Mouse (Mus musculus): ENCODE results near the gene Fam83c. TPM values are rescaled to one million over a fixed set of nuclear protein-coding genes. Genes with fewer than 3 reads are reported as not detected.
A peak's percentile ranks its signal among the peaks of the same experiment; 100 is the strongest.

Fam83c gene
- total and polyA plus RNA-seq, 2 experiments = not detected

- H3K4me3 ChIP-seq (ENCODE audit: insufficient read depth, low read depth, low read length) = no peak overlapping the region
- no peaks in the 10 kb centered on the region for H3K4me1 ChIP-seq (ENCODE audit: control insufficient read depth, insufficient read depth, low read length)
- no peak overlapping the region for H3K27ac ChIP-seq (replicated peaks; ENCODE audit: insufficient read depth, low read depth, low read length)
- H3K27me3 ChIP-seq (ENCODE audit: control insufficient read depth, insufficient read depth, low read length) = no peaks in the 10 kb centered on the region
- no peaks in the 10 kb centered on the region for H3K36me3 ChIP-seq (ENCODE audit: control insufficient read depth, insufficient read depth, low read length)
- peak; percentile 28 for DNase-seq (ENCODE audit: extremely low read depth, low read depth, low spot score)
- 44% methylated on average over 16 of the region's 16 CpGs for WGBS
- H3K79me2 ChIP-seq (ENCODE audit: control insufficient read depth, insufficient read depth, low read length) = no peaks in the 10 kb centered on the region
- H3K9ac ChIP-seq (ENCODE audit: low read depth, low read length) = no peak overlapping the region
- TF ChIP-seq CTCF (IDR thresholded peaks at IDR 0.05; ENCODE audit: low read depth, low read length) = peak; percentile 95
- TF ChIP-seq POLR2A (IDR thresholded peaks at IDR 0.05; ENCODE audit: extremely low read depth, insufficient read depth, low read length) = no peak
Observed at GRCm38 (mm10) chr2:155811821-155812396, 22.7 kb downstream of the Fam83c start.

- Histone ChIP-seq H3K4me3 (ENCODE audit: insufficient read depth, low read depth, low read length) (no peak overlapping the region), H3K9ac (ENCODE audit: low read depth, low read length) (no peak overlapping the region), H3K4me1 (ENCODE audit: control insufficient read depth, insufficient read depth, low read length) (no peaks in the 10 kb centered on the region), H3K27ac (replicated peaks; ENCODE audit: insufficient read depth, low read depth, low read length) (no peak overlapping the region), H3K36me3 (ENCODE audit: control insufficient read depth, insufficient read depth, low read length) (no peaks in the 10 kb centered on the region), H3K79me2 (ENCODE audit: control insufficient read depth, insufficient read depth, low read length) (no peaks in the 10 kb centered on the region), H3K27me3 (ENCODE audit: control insufficient read depth, insufficient read depth, low read length) (no peaks in the 10 kb centered on the region)
- DNase-seq (ENCODE audit: extremely low read depth, low read depth, low spot score) = peak; percentile 65
- 29% methylated on average over 4 of the region's 4 CpGs for WGBS
- TF ChIP-seq CTCF (IDR thresholded peaks at IDR 0.05; ENCODE audit: low read depth, low read length) (no peak), POLR2A (IDR thresholded peaks at IDR 0.05; ENCODE audit: extremely low read depth, insufficient read depth, low read length) (no peak)
Observed at GRCm38 (mm10) chr2:155809620-155810019, 25.0 kb downstream of the Fam83c start.

GRCm38 (mm10) chr2:155807408-155807807, 27.2 kb downstream of the Fam83c start:
- Histone ChIP-seq H3K27ac (replicated peaks; ENCODE audit: insufficient read depth, low read depth, low read length) (no peak overlapping the region), H3K9ac (ENCODE audit: low read depth, low read length) (no peak overlapping the region), H3K36me3 (ENCODE audit: control insufficient read depth, insufficient read depth, low read length) (no peaks in the 10 kb centered on the region), H3K4me1 (ENCODE audit: control insufficient read depth, insufficient read depth, low read length) (no peaks in the 10 kb centered on the region), H3K27me3 (ENCODE audit: control insufficient read depth, insufficient read depth, low read length) (no peaks in the 10 kb centered on the region), H3K79me2 (ENCODE audit: control insufficient read depth, insufficient read depth, low read length) (no peaks in the 10 kb centered on the region), H3K4me3 (ENCODE audit: insufficient read depth, low read depth, low read length) (no peak overlapping the region)
- WGBS = 87% methylated on average over 4 of the region's 4 CpGs
- DNase-seq (ENCODE audit: extremely low read depth, low read depth, low spot score) = no peak
- TF ChIP-seq POLR2A (IDR thresholded peaks at IDR 0.05; ENCODE audit: extremely low read depth, insufficient read depth, low read length) = no peak

- 41% methylated on average over 5 of the region's 5 CpGs for whole genome bisulfite sequencing
- no peaks in the 10 kb centered on the region for H3K79me2 ChIP-seq (ENCODE audit: control insufficient read depth, insufficient read depth, low read length)
- no peak overlapping the region for H3K9ac ChIP-seq (ENCODE audit: low read depth, low read length)
- TF ChIP-seq CTCF (IDR thresholded peaks at IDR 0.05; ENCODE audit: low read depth, low read length) (no peak), POLR2A (IDR thresholded peaks at IDR 0.05; ENCODE audit: extremely low read depth, insufficient read depth, low read length) (no peak)
- no peaks in the 10 kb centered on the region for H3K36me3 ChIP-seq (ENCODE audit: control insufficient read depth, insufficient read depth, low read length)
- H3K4me3 ChIP-seq (ENCODE audit: insufficient read depth, low read depth, low read length) = no peak overlapping the region
- peak; percentile 72 for DNase-seq (ENCODE audit: extremely low read depth, low read depth, low spot score)
- H3K4me1 ChIP-seq (ENCODE audit: control insufficient read depth, insufficient read depth, low read length) = no peaks in the 10 kb centered on the region
- H3K27me3 ChIP-seq (ENCODE audit: control insufficient read depth, insufficient read depth, low read length) = no peaks in the 10 kb centered on the region
- H3K27ac ChIP-seq (replicated peaks; ENCODE audit: insufficient read depth, low read depth, low read length) = no peak overlapping the region
Observed at GRCm38 (mm10) chr2:155806548-155806947, 28.1 kb downstream of the Fam83c start.

GRCm38 (mm10) chr2:155805925-155806255, 28.8 kb downstream of the Fam83c start:
- 71% methylated on average over 6 of the region's 6 CpGs for WGBS
- TF ChIP-seq POLR2A (IDR thresholded peaks at IDR 0.05; ENCODE audit: extremely low read depth, insufficient read depth, low read length) = no peak
- TF ChIP-seq CTCF (IDR thresholded peaks at IDR 0.05; ENCODE audit: low read depth, low read length) = no peak

GRCm38 (mm10) chr2:155805231-155805924, 29.3 kb downstream of the Fam83c start:
- no peaks in the 10 kb centered on the region for H3K4me1 ChIP-seq (ENCODE audit: control insufficient read depth, insufficient read depth, low read length)
- no peaks in the 10 kb centered on the region for H3K36me3 ChIP-seq (ENCODE audit: control insufficient read depth, insufficient read depth, low read length)
- no peak overlapping the region for H3K27ac ChIP-seq (replicated peaks; ENCODE audit: insufficient read depth, low read depth, low read length)
- H3K79me2 ChIP-seq (ENCODE audit: control insufficient read depth, insufficient read depth, low read length) = no peaks in the 10 kb centered on the region
- H3K9ac ChIP-seq (ENCODE audit: low read depth, low read length) = no peak overlapping the region
- 34% methylated on average over 6 of the region's 6 CpGs for WGBS
- H3K4me3 ChIP-seq (ENCODE audit: insufficient read depth, low read depth, low read length) = no peak overlapping the region
- H3K27me3 ChIP-seq (ENCODE audit: control insufficient read depth, insufficient read depth, low read length) = no peaks in the 10 kb centered on the region
- peak; percentile 55 for DNase-seq (ENCODE audit: extremely low read depth, low read depth, low spot score)
- TF ChIP-seq POLR2A (IDR thresholded peaks at IDR 0.05; ENCODE audit: extremely low read depth, insufficient read depth, low read length) (no peak), CTCF (IDR thresholded peaks at IDR 0.05; ENCODE audit: low read depth, low read length) (no peak)

More at GRCm38 (mm10) chr2:155805925-155806255, 28.8 kb downstream of the Fam83c start:
- no peak overlapping the region for H3K9ac ChIP-seq (ENCODE audit: low read depth, low read length)
- H3K27me3 ChIP-seq (ENCODE audit: control insufficient read depth, insufficient read depth, low read length) = no peaks in the 10 kb centered on the region
- H3K4me3 ChIP-seq (ENCODE audit: insufficient read depth, low read depth, low read length) = no peak overlapping the region
- H3K27ac ChIP-seq (replicated peaks; ENCODE audit: insufficient read depth, low read depth, low read length) = no peak overlapping the region
- H3K79me2 ChIP-seq (ENCODE audit: control insufficient read depth, insufficient read depth, low read length) = no peaks in the 10 kb centered on the region
- DNase-seq (ENCODE audit: extremely low read depth, low read depth, low spot score) = no peak
- no peaks in the 10 kb centered on the region for H3K36me3 ChIP-seq (ENCODE audit: control insufficient read depth, insufficient read depth, low read length)
- no peaks in the 10 kb centered on the region for H3K4me1 ChIP-seq (ENCODE audit: control insufficient read depth, insufficient read depth, low read length)

All from liver, adult 2 months (tissue).